Mouse (Mus musculus): ENCODE data around the gene Lipe.
A peak's percentile ranks its signal among the peaks of the same experiment; 100 is the strongest.

Gene Lipe

DNA sequence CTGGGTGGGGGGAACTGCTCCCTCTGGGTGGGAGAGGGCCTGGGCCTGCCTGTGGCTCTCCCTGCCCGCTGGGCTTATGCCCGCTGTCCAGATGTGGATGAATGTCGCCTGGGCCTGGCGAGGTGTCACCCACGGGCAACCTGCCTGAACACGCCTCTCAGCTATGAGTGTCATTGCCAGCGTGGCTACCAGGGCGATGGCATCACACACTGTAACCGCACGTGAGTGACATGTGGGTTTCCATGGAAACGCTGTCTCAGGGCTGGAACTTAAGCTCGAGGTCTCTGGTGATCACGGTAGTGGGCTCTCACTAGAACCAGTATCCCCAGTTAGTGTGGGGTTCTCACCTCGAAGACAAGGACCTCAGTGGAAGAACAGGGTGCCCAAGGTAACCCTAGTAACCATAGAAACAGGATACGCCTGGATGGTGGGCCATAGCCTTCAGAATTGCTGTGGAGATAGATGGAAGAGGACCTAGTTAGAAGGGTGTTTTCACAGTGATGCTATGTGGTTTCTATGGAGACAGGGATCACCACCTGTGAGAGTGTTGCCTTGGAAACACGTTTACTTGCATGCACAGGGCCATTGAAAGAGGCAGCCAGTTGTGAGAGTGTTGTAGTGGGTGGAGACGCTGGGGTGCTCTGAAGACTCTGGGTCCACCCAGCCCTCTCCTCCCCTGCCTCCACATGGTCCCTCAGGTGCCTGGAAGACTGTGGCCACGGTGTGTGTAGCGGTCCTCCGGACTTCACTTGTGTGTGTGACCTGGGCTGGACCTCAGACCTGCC, 57.3 kb downstream of the Lipe start:
- no peak for DNase-seq

DNA sequence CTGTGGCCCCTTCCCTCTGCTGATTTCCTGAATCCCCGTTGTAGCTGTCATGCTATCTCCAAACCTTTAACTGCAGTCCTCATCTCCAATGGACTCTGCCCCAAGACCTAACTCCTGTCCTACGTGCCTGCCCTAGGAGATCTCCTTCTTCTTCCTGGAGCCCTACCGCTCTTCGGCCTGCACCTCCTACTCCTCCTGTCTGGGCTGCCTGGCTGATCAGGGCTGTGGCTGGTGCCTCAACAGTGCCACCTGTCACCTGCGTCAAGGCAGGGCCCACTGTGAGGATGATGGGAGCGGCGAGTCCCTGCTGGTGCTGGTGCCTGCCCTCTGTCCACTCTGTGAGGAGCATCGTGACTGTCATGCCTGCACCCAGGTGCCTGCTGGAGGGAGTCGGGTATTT, 59.2 kb downstream of the Lipe start:
- DNase-seq = no peak

DNA sequence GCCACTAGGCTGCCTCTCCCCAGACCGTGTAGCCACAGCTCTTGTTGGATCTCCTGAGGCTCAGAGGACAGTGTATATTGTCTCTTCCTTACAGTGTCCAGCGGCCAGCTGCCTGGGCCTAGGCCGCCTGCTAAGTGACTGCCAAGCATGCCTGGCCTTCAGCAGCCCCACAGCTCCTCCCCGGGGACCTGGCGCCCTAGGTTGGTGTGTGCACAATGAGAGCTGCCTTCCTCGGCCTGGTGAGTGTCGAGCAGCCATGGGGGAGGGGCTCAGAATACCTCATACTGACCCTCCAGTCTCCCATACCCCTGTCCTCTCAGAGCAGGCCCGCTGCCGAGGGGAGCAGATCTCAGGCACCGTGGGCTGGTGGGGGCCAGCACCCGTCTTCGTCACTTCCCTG, 64.0 kb downstream of the Lipe start:
- no peak for DNase-seq

DNA sequence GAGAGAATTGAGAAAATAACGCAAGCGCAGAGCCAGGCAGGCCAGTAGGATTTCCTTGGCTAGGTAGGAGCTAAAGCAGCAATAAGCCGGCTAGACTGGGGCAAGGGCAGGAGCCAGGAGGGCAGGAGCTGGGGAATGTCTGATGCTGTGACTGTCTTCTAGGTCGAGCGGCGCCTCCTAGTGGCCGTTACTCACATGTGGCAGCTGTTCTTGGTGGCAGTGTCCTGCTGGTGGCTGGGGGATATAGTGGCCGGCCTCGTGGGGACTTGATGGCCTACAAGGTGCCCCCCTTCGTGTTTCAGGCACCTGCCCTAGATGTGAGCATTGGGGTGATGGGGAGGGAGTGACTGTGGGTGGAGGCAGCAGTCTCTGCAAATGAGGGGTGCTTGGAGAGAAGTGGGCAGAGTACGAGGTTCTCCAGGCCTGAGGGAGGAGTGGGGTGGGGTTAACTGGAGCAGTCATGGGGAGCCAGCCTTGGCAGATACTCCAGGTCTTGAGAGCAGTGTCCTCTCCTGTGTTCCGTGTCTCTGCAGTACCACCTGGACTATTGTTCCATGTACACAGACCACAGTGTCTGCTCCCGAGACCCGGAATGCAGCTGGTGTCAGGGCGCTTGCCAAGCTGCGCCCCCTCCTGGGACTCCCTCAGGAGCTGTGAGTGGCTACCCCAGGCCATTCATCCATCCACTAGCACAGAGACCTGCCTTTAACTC, 64.8 kb downstream of the Lipe start:
- peak; percentile 74 for DNase-seq
